Mouse (Mus musculus) lung, adult 18-20 months (tissue): ENCODE data around the gene Foxn3.

ENCODE experiments used
- DNase-seq, 2 experiments: peaks; one replicate each; pipeline ENCODE4 v3.0.0; 2022; ENCODE audit warnings: mixed read lengths in 2 of 2

Foxn3 gene

DNA sequence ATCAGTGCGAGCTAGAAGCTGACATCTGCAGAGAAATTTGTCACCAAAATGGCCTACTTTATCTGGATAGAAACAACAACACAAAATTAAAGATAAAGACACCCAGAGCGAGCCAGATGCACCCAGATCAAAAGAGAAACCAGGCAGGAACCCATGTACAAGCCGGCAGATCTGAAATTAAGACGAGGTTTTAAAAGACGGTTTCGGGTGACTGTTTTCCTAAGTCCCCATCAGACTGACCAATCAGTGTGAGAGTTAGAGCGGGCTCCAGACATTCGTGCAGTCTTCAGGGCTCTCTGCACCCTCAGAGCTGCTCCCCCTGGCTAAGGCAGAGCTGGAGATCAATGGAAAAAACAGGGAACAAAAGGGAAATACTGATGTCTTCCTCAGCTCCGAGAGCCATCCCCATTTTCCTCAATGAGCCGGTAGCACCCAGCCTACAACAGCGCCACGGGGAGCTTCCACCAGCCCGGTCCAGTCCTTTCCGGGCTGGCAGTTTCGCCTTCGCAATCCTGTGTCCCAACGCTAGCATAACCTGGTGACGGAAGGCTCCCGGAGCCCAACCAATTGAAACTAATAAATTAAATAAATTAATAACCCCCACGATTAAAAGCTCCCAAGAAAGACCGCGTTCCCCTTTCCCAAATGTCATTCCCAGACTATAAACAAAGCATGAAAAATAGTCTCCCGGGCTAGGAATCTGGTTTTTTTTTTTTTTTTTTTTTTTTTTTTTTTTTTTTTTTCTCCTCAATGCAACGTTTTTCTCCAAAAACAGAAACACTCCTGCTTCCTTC, 1.1 kb downstream of the Foxn3 start:
- peak; percentile 58 to 65 for DNase-seq

DNA sequence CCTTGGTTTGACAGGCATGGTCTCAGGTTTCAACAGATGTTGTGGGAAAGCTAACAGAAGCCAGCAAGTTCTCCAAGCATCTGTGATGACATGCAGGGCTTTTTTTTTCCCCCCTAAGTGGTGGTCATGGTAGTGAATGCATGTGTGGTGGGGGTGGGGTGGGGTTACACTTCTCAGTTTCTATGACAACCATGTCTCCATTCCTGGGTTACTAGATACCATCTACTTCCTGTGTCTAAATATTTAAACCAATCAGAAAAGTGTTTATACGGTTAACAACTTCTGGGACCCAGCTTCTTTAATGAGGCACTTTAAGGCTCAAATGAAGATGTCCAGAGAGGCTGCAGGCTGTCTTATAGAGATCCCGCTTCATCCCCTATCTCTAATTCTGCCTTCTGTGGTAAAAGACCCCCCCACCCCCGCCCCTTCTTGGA, 2.0 kb downstream of the Foxn3 start:
- no peak for DNase-seq

DNA sequence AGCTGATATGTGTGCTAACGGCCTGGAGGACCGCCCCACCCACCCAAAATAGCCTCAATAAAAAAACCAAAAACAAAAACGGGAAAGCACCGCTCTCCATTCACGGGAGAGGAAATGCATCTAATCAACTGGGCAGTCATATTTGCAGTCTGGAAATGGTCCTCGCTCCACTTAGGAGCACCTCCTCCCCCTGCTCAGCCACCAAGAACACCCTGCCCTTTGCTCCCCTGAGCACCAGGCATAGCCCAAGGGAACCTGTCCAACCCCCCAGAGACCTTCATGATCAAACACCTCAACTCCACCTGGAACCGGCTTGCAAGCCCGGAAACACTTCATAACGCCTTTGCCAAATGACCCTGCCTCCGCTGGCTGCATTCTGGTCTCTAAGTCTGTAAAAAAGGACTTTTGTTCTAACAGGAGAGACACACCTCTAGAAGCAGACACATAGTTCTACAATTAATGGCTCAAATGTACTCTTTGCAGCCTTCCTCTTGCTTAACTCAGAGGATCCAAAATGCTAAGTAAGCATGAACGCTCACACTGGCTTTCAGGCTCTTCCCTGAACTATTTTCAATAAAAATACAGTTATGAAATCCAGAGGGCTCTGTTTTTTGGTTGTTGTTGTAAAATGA, 2.6 kb downstream of the Foxn3 start:
- peak in 1 of 2 experiments; percentile 26 for DNase-seq

DNA sequence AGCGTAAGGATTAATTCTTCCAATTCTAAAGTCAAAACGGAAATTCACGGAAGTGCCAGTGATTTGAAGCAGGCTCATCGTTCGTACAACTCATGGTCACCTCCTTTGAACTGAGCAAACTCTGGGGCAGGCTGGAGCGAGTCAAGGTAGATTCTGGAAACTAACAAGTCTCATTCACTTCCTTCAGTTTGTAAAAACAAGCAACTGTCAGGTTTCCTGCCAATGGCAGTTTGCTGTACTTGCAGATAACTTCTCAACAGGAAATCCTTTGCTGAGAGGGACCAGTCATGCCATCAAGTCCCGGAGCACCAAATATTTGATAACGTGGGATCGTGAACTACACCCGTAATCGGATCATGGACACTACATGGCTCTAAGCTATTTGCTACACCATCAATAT, 3.9 kb downstream of the Foxn3 start:
- DNase-seq = no peak

DNA sequence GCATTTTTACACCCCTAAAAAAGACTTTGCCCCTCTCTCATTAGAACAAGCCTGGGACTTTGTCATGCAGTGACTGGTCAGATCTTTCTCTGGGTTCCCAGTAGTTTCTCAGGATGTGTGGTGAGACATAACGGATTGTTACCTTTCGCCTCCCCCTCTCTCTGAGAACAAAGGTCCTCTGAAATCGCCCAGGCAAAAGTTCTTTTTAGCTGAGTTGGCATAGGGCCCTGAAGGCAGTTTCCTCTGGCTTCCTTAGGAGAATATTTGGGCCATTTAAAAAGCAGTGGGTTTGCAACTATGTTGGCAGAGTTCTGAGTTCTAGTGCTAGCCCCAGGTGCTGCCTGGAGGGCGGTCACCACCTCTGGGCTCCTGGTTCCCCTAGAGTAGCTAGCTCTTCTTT, 4.9 kb downstream of the Foxn3 start:
- DNase-seq = no peak

DNA sequence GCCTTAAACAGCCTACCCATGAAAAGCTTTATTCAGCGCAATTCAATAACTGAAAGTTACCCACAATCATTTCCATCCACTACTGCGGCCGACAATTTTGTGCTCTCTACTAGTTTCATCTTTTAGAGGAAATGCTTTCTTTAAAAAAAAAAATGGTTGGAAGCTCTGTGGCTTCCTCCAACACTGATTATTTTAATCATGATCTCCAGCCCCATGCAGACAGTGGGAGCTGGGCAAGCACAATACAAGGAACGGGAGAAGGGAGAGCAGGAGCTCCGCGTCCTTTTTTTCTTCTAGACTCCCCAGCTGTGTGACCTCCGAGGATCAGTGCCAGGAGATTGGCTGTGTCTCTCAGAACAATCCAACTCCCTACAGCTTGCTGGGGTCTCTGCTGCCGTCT, 5.9 kb downstream of the Foxn3 start:
- no peak for DNase-seq

DNA sequence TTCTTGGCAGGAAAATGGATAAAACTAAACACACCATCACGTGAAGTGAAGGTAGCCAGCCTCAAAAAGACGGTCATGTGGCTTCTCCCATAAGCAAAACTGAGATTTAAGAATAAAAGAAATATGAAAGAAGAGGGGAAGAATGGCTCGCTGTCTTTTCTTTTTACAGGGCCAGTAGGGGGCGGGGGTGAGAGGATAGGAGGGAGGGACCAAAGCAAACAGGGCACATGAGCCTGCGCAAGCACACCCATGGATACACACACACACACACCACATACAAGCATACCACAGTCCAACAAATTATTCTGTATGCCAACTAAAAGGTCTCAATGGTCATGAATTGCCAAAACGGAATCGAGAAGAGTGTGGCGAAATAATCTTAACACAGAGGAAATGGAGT, 12.8 kb downstream of the Foxn3 start:
- no peak for DNase-seq

DNA sequence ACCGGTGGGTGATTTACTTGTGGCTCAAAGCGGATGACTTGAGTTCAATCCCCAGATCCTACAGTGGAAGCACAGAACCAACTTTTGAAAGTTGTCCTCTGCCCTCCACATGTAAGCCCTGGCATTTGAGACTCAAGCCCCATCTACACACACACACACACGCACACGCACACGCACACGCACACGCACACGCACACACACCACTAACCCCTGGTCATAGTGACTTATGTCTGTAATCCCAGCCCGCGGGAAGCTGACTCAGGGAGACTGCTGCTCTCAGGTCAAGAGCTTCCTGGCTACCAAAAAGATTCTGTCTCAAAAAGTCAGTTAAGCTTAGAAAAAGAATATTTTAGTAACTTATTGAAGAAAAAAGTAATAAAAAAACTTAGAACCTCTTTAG, 13.6 kb downstream of the Foxn3 start:
- no peak for DNase-seq

DNA sequence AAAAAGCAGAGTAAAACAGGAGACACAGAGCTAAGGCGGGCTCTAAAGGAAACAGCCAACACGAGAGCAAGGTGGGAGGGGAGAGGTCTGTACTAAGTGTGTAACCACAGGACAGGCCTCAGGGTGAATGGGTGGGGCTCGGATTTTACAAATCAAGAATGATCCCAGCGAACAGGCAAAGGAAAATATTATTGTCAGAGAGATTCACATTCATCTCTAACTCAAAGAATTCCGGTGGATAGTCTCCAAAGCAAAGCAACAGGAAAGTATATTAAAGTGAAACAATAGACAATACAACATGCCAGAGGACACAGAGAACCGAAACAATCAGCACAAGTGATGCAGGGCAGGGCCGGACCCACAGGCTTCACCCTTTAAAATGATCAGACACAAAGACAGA, 15.0 kb downstream of the Foxn3 start:
- peak in 1 of 2 experiments; percentile 13 for DNase-seq

DNA sequence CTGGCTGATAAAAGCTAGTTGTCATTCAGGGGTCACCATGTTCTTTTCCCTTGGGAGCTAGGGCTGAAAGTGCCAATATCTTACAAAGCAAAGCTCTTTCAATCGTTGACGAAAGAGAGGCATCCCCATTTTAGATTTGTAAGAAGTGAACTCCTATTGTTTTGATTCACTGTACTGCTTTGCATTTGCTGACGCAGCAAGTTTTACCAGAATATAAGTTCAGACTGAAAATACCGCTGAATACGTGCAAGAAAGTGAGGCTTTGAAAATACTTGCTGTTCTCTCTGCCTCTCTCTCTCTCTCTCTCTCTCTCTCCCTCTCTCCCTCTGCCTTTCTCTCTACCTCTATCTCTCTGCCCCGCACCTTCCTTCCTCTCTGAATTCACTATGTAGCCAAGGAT, 16.1 kb downstream of the Foxn3 start:
- DNase-seq = no peak

DNA sequence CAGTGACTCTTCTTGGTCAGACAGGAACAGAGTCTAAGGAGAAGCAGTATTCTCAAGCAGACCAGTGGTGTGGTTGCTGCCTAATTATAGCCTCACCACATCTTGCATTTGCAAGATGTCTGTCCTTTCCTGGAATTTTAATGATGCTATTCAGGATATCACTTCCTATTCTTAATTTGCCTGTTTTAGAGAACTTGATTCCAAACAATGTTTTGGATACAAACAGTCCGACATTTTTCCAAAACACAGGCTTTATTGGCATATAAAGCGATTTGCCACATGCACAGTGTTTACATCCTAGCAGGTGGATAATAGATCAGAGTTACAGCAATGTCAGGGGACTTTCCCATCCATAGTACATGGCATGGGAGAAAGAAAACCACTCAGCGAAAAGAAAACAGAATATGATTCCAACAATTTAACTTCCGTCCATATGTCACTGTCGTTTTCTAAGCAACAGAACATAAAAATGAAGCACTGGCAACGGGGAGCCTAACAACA, 18.1 kb downstream of the Foxn3 start:
- DNase-seq = no peak

DNA sequence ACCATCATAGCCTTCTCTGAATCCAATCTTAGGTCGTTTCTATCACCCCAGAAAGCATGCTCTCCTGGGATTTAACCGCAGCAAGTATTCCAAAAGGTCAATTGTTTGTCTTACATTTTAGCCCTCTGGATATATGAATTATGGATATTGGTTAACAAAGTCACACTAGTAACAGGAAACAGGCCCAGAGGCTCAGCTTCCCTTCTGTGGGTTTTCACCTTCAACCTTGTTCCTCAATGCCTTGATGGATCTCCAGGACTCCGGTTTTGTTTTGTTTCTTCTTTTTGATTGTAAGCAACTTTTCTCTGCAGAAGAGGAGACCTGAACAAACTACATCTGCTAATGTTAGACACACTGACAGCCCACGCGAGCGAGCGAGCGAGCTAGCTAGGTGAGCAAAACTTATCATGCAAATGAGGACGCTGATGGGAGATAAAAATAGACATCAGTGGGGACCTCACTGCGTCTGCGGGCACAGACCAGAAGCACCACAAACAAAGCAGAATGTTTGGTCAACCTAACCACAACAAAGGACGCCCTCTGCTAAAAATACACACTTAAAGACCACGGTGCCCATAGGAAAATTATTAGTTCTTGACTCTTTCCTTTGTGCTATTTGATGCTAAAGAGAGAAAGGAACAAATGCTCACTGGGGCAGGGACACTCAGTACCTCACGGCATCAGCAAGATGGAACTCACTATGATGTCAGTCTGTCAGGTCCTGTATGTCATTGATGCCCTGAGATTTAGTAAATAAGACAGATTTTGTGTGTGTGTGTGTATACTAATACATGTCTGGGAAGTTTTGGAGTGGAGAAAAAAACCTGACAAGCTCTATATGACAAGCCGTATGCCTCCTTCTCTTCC, 18.9 kb downstream of the Foxn3 start:
- no peak for DNase-seq

DNA sequence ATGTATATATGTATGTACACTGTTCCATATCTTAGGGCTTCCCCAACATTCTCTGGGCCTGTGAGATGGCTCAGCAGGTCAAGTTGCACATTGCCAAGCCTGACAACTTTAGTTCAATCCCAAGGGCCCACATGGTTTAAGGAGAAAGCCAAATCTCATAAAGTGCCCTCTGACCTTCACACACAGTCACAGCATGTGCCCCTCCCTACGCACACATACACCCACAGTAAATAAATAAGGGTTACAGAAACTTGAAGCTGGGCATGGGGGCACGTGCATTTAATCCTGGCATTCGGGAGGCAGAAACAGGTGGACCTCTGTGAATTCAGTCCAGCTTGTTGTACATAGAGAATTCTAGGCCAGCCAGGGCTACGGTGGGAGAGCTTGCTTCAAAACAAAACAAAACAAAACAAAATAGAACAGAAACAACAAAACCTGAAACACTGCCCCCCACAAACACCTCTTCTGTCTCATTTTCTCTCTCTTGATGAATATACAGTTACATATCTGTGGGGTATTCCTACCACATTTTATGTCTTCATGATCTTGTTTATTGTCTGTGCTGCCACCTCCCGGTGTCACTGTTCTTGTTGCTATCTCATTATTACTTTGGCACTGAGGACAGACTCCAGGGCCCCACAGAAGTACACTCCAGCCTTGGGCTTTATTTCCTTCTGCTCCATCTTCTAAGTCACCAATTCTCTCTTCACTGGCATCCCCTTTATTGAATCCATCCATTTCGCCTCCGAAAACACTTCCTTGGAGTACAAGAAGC, 19.8 kb downstream of the Foxn3 start:
- DNase-seq = no peak

DNA sequence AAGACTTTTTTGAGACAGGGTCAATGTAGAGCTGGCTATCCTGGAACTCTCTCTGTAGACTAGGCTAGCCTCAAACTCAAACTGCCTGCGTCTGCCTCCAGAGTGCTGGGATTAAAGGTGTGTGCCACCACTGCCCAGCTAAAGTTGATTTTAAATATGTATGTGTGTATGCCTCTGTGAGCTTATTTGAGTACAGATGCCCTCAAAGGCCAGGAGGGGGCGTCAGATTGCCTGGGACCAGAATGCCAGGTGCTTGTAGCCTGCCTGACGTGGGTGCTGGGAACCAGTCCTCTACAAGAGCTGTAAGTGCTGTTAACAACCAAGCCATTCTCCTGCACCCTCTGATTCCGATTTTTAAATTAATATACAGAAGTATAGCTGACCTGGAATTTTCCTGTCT, 23.2 kb downstream of the Foxn3 start:
- DNase-seq = no peak

DNA sequence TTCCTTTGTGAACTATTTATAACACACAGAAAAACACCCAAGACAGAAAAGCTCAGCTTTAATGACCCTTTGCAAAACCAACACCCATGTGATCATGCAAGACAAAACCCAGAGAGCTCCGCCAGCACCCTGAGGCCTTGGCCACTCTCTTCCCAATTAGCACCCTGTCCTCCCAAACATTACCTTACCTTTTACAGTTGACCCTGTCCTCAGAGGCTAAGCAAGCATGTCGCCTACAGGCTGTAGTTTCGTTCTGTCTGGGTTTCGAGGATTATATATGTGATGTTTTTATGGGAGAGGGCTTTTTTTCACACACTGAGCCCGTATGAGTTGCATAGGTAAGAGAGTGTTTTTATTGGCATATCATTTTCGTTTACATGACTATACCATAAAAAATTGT, 26.1 kb downstream of the Foxn3 start:
- DNase-seq = no peak

DNA sequence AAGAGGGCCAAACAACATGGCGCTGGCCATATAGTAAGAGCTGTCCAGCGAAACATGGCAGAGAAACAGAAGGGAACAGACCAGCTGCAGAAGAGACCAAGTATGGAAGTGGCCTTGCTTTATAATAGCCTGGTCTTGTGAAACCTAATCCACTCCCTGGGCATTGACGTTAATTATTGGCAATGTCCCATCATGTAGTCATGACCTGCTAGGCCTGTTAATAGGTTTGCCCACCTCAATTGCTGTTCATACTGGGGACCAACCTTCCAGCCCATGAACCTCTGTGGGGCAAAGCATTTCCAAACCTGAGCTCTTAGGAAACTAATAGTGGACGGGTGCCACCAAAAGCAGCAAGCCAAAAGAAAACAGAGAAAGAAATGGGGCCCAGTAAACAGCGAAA, 27.0 kb downstream of the Foxn3 start:
- no peak for DNase-seq

DNA sequence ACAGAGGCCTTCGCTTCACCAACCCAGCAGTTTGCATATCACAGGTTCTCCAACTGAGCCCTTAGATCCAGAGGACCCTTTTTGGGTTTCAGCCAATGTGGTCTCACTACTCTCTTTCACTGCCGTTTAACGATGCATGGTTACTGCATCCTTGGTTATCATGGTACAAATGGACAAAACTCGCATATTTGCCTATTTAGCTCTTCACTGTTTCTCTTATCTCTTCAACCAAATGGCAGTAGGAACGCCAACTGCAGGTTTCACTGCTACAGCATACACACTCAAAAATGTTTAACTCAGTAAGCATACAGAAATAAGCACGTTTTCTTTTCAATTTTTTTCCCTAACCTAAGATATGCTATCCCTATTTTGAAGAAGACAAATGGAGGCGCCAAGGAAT, 31.0 kb downstream of the Foxn3 start:
- no peak for DNase-seq

DNA sequence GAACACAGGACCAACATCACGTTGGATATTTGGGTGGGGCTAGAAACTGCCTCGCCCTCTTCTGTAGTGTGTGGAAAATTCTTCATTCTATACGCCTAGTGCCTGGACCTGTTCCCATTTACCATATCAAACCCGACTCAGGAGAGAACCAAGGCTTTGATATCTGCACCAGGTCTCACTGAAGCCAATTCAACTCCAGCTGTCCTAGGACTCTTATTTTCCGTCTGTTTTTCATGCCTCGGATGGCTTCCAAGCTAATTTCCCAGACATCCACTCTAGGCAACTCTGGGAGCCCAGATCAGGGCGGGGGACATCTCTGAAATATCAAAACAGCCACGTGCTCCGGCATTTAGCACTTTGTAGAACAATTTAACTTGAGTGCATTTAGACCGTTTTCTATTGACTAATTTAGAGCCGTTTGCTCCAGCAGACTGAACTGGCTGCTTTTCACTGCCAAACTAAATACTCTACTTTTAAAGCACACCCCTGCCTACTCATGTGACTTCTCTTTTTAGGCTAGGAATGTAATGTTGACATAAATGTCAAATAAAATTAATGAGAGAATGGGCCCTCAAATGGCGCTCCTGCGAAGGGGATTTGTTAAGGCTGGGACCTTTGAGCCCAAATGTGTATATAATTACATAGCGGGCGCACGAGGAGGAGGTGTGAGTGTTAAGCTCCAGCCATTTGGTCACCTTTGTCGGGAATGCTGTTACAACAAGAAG, 33.5 kb downstream of the Foxn3 start:
- peak in 1 of 2 experiments; percentile 44 for DNase-seq

DNA sequence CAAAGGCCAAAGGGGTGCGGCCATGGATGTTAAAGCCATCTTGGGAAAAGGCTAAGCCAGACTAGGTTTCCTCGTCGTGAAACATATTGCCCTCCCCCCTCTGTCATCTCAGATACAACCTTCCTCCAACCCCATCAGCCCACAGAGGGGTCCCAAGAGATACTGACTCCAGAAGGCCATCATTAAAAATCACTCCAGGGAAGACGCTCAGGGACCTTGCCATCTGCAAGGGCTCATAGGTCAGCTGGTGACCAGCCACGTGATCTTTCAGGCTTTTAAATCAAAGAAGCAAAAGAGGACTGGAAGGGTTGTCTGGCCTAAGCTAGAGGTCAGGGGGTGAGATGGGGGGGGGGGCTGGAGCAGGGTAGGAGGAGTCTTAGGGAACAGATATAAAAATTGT, 34.4 kb downstream of the Foxn3 start:
- no peak for DNase-seq

DNA sequence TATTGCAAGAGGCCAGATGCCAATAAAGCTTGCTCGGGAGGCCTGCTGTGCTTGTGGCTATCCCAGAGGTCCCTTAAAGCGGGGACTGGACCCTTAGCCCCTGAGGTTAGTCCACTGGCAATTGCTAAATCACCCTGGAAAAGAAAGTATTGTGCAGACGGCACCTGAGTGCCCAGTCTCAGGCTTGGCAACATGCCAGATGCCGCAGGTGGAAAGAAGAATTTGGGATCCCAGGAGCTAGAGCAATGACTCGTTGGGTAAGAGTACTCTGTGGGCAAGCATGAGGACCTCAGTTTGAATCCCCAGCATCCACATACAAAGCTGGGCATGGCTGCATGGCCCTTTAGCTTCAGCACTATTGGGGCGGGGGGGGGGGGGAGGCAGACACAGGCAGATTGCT, 35.9 kb downstream of the Foxn3 start:
- DNase-seq = no peak

DNA sequence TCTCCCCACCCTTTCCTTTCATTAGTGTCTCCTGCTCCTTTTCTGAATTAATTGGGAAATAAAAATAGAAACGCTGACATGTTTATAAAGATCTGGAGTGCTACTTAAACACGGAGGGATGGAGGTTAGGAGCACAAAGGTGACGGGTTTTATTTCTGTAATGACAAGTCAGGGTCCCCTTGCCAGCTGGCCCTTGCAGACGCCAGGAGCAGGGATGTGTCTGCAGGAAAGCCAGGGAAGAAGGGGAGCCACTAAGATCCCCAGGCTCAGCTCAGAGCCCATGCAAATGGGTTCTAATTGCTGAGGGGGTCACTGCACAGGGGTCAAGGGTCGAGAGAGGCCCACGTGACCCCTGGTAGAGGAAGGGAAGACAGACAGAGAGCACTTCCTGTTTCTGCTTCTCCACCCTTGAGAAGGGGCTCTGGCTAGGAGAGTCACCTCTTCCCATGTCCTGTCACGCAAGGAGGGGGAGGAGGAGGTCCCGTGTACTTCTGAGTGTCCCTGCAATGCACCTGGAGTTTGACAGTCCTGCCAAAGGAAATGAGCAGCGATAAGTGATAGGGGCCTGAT, 36.7 kb downstream of the Foxn3 start:
- no peak for DNase-seq

DNA sequence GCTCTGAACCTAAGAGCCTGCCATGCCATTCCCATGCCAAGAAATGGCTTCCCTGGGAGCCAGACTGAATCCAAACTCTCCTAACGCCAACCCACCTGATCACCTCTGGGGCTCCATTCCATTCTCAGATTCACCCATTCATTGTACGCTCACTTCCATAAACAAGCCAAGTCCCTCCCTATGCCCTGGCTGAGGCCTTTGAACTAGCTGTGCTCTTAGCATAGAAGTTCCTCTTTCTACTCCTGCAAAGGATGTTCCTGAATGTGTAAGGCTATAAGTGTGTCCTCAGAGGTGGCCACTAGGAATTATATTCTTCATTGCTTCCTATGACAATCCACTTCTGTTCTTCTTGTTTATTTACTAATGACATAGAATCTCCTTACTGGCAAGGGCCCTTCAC, 40.5 kb downstream of the Foxn3 start:
- DNase-seq = no peak
